Mouse (Mus musculus) gastrocnemius, adult 2 months (tissue): Measurements from ENCODE around the gene Cbx3. TPM values are rescaled to one million over a fixed set of nuclear protein-coding genes. Genes with fewer than 3 reads are reported as not detected.

Source experiments
- DNase-seq: peaks from one replicate; pipeline ENCODE4 v3.0.0; 2022
- H3K27ac ChIP-seq: fragments of 200-600 bp; 2 replicates; pipeline ENCODE4 v1.8.1; 2022; ENCODE audit warnings: mild to moderate bottlenecking
- H3K4me3 ChIP-seq: fragments of 200-600 bp; 2 replicates; pipeline ENCODE4 v1.8.1; 2022; ENCODE audit warnings: mild to moderate bottlenecking, moderate library complexity
- CTCF ChIP-seq: fragments of 200-600 bp; IDR thresholded peaks from 2 replicates; pipeline ENCODE4 v1.8.1; 2022; ENCODE audit warnings: antibody characterized with exemption, mild to moderate bottlenecking, moderate library complexity
- intact Hi-C: fragments of 180-260 bp; cut with DNase I; formaldehyde crosslinking; loops from one replicate; pipeline ENCODE4 v1.15.1; 2025
- total RNA-seq, 2 experiments: library from RNA; stranded (reverse); gene quantifications; 2 replicates each; pipeline ENCODE4 v1.2.3; 2021

The Cbx3 gene
- total RNA-seq, 2 experiments from 2014 or later, result 38.6 to 51.1 TPM

DNA sequence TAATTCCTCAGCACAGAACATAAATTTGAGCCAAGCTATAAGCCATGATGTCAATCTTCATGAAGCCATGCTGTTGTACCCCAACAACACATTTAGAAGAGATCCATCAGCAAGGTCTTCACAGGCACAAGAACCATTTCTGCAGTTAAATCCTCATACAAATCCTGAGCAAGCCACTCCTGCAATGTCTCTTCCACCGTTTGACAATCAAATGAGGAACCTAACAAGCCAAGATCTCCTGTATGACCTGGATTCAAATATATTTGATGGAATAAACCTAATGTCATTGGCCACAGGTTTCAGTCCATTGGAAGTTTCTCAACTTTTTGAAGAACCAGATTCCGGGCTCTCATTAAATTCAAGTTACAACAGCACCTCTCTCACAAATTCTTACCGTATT is 12.9 kb upstream of the Cbx3 start:
- TF ChIP-seq CTCF, result no peak
- intact Hi-C loops, result no loop called here
- H3K27ac ChIP-seq, result no peak overlapping the region
- no peak for DNase-seq
- H3K4me3 ChIP-seq, result no peak overlapping the region

DNA sequence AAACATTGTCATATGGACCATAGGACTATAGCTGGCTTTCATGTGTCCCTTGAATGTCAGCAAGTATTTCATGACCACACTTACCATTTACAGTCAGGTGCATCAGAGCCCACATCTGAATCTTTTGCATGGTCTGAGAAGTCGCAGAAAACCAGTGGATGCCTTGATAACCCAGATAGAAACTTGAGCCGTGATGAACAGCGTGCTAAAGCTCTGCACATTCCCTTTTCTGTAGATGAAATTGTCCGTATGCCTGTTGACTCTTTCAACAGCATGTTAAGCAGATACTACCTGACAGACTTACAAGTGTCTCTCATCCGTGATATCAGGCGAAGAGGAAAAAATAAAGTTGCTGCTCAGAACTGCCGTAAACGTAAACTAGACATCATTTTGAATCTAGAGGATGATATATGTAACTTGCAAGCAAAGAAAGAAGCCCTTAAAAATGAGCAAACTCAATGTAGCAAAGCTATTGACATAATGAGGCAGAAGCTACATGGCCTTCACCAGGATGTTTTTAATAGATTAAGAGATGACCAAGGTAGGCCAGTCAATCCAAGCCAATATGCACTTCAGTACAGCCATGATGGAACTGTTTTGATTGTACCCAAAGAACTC is 12.3 kb upstream of the Cbx3 start:
- H3K27ac ChIP-seq, result no peak overlapping the region
- no peak overlapping the region for H3K4me3 ChIP-seq
- intact Hi-C loops, result no loop called here
- TF ChIP-seq CTCF, result no peak
- no peak for DNase-seq

DNA sequence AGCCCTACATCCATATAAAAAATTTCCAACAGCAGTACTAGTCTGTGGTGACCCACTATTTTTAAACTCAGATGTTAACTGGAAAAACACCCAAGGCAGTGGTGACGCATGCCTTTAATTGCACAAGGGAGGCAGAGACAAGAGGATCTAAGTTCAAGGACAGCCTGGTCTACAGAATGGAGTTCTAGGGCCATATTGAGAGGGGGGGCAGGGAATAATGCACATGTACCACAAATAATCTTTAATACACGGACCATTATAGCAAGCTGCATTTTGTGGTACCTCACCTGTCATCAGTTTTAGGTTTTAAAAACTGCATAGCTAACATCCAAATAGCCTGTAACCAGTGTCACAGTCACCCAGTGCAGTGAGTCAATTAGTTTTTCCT is 11.2 kb upstream of the Cbx3 start:
- TF ChIP-seq CTCF, result no peak
- intact Hi-C loops, result no loop called here
- Histone ChIP-seq H3K27ac (no peak overlapping the region), H3K4me3 (no peak overlapping the region)
- no peak for DNase-seq

DNA sequence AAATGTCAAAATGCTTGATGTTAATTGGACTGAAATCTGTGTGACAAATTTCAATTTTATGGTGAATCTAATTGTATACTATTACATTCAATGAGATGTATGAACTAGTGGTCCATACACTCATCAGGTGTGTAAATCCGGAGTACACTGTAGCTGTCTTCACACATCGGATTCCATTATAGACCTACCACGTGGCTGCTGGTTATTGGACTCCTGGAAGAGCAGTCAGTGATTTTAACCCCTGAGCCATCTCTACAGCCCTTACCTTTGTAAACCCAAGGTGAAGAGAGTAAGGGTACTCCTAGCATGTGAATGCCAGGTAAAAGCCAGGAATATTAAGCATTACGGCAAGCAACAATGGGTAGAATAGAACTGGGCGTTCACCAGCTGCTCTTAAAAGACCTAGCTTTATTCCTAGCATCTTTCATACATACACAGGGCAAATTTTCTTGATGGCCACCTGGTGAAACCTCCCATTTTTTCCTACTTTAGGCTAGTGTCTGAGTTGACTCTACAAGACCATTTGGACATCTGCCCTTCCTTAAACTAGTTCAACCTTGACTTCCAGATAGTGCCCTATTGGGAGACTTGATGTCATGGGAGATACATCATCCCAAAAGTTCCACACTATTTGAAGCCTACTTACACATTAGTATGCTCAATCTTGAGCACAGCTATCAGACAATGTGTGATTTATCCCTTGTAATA is 10.7 kb upstream of the Cbx3 start:
- DNase-seq, result no peak
- intact Hi-C loops, result no loop called here
- no peak for TF ChIP-seq CTCF
- Histone ChIP-seq H3K4me3 (no peak overlapping the region), H3K27ac (no peak overlapping the region)

DNA sequence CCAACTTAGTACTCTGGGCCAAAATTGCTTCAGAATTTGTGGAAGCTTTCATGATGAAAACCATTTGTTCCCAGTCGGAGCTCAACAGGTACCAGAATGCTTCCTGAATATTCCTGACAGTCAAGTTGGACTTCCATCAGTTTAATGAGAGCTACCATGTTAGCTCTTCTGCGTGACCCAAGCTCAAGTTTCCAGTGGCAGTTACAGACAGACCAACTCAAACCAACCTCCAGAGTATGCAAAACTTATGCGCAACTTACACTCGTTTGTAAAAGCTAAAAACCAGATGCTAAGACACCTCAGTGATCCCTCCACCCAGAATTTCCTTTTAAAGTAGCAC is 10.2 kb upstream of the Cbx3 start:
- no peak for TF ChIP-seq CTCF
- DNase-seq, result no peak
- intact Hi-C loops, result no loop called here
- Histone ChIP-seq H3K4me3 (no peak overlapping the region), H3K27ac (no peak overlapping the region)

DNA sequence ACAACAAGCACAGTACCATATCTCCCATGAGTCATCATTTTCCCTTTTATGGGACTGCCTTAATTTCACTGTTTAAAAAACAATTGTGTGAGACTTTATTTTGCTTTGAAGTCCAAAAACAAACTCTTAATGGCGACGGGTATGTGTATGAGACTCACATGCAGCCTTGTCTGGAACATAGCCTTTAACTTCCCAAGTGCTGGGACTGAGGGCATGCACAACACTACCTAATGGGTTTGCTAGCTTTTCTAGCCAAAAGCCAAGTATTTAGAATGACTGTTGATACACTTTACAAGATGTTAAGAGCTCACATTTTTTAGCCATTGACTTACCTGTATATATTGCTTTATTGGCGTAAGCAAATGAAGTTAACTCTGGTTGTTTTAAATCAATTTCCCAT is 9.8 kb upstream of the Cbx3 start:
- no peak for DNase-seq
- intact Hi-C loops, result no loop called here
- Histone ChIP-seq H3K4me3 (no peak overlapping the region), H3K27ac (no peak overlapping the region)
- TF ChIP-seq CTCF, result no peak

DNA sequence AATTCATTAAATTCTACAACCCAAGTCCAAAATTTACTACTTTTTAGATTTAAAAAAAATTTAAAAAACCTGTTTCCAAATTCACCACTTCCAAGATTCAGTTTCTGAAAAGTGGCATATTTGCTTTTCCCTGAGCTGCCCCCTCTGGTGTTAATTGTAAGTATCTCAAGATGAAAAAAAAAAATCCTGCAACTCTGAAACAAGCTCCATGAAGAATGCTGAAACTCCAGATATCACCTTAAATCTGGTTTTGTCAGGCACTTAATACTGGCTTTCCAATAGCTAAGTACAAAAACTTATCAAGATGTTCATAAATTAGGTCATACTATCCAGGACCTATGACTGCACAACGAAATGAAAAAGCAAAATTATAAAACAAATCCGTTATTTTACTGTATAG is 2.5 kb upstream of the Cbx3 start:
- no peak for DNase-seq
- intact Hi-C loops, result no loop called here
- peak overlapping the region; percentile 99 for H3K27ac ChIP-seq
- peak; percentile 53 for TF ChIP-seq CTCF
- H3K4me3 ChIP-seq, result peak overlapping the region; percentile 81

DNA sequence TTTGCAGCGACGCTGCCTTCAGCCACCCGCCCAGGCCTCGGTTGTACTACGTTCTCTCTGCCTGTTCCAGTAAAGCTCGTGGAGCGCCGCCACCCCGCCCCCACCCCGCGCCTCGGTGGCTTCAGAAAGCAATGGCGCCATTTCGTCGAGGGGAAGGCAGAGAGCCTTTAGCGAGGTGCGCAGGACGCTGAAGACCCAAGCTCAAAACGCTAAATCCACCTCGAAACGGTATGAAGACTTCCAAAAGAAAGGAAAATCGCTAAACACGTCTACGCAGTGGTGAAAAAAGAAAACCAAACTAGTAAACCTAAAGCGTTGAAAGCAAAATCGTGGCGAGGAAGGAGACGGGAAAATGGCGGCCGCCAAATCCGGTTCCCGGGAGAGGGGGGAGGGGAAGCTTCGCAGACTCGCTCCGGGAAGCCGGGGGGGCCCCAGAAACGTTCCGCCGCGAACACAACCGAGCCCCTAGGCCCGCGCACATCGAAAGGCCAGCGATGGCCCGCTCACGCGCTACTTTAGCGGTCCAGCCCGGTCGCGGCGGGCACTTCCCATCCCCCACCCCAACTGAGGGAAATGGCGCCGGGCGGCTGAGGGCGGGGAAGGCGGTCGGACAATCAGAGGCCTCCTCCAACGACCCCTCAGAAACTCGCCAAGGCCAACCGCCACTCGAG is 1.1 kb upstream of the Cbx3 start:
- peak; percentile 81 for DNase-seq
- peak overlapping the region; percentile 81 for H3K4me3 ChIP-seq
- intact Hi-C loops, result no loop called here
- H3K27ac ChIP-seq, result peak overlapping the region; percentile 99
- no peak for TF ChIP-seq CTCF

DNA sequence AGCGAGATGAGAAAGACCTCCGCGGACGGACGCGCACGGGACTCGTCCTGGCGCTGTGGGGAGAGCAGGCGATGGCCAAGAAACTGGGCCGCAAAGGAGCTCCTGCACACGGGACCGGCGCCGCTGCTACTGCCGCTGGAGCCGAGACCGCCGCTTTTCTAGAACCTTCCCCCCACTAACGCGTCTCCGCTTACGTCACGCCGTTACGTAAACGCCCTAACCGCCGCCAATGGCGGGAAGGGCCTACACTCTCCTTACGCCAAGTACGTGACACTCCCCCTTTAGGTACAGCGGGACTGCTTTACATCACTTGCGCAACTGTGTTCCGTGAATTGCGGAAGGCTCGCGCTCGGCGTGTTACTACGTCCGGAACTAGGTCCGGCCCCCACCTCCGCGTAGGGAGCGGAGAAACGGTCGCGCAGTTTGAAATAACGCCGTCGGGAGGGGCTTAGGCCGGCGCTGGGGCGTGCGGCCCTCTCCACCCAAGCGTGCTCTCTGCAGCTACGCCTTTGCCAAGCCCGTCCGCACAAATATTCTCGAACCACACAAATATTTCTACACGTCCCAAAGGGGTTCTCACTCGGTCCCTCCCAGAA is 347 bp upstream of the Cbx3 start, which contains the start of gene Hnrnpa2b1:
Gene Hnrnpa2b1 (minus strand): TSS at position 180 of the 596 bp plus-strand sequence.
- Histone ChIP-seq H3K4me3 (peak within 1 kb of the TSS; percentile 81), H3K27ac (peak within 1 kb of the TSS; percentile 99)
- peak; percentile 98 for DNase-seq
- intact Hi-C loops, result loop anchor here (5.0 kb wide), 1 partner anchor 752 kb away; the partner anchor contains the start of gene Hoxa7
- TF ChIP-seq CTCF, result no peak

DNA sequence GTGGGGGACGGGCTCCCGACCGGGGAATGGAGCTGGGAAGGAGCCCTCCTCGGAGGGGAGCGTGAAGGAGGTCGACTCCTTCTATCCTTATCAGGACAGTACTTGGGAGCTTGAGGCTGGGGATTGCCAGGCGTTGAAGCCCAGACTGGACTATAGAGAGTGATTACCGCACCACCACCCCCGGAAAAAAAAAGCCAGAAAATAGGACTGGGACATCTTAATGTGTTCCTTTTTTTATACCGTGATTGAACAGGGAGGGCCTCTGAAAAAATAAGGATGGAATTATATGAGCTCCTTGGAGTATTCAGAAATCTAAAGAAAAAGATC is 982 bp downstream of the Cbx3 start:
- intact Hi-C loops, result loop anchor here (5.0 kb wide), 1 partner anchor 751 kb away; the partner anchor contains the start of gene Hoxa7
- DNase-seq, result no peak
- no peak for TF ChIP-seq CTCF
- Histone ChIP-seq H3K27ac (peak overlapping the region; percentile 99), H3K4me3 (peak overlapping the region; percentile 81)

DNA sequence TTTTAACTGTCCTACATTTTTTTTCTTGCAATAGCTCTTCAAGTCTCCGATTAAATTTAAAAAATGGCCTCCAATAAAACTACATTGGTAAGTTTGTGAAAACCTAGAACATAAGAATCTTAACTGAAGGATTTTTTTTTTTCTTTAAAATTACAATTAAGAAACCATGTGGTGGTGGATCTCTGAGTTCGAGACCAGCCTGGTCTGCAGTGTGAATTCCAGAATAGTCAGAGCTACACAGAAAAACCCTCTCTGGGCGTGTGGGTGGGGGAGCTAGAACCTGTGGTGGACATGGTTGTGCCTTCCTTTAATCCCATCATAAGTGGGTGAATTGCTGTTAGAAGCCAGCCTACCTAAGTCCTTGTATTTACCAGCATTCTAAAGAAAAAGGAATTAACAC is 1.6 kb downstream of the Cbx3 start:
- TF ChIP-seq CTCF, result no peak
- intact Hi-C loops, result loop anchor here (5.0 kb wide), 1 partner anchor 751 kb away; the partner anchor contains the start of gene Hoxa7
- Histone ChIP-seq H3K4me3 (peak overlapping the region; percentile 81), H3K27ac (peak overlapping the region; percentile 99; the same call in 1 of the 2 replicates)
- no peak for DNase-seq

DNA sequence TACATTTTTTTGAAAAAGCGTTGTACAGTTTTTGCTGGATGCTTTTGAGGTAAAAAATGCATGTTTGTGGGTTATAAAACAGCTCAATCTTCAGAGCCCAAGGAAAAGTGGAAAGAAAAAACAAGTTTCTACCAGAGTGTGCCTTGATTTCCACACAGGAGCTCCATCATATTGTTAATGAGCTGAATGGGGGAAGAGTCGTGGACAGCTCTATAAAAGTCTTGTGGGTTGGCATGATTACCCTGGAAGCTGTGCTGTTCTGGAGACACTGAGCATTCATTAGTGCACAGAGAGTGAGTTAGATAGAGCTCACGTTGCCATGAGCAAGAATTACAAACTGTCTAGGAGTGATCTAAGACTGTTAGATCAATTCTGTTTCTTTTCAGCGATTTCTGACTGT is 2.1 kb downstream of the Cbx3 start:
- intact Hi-C loops, result loop anchor here (5.0 kb wide), 1 partner anchor 750 kb away; the partner anchor contains the start of gene Hoxa7
- peak overlapping the region; percentile 99; the same call in 1 of the 2 replicates for H3K27ac ChIP-seq
- TF ChIP-seq CTCF, result no peak
- no peak for DNase-seq
- peak overlapping the region; percentile 81 for H3K4me3 ChIP-seq

DNA sequence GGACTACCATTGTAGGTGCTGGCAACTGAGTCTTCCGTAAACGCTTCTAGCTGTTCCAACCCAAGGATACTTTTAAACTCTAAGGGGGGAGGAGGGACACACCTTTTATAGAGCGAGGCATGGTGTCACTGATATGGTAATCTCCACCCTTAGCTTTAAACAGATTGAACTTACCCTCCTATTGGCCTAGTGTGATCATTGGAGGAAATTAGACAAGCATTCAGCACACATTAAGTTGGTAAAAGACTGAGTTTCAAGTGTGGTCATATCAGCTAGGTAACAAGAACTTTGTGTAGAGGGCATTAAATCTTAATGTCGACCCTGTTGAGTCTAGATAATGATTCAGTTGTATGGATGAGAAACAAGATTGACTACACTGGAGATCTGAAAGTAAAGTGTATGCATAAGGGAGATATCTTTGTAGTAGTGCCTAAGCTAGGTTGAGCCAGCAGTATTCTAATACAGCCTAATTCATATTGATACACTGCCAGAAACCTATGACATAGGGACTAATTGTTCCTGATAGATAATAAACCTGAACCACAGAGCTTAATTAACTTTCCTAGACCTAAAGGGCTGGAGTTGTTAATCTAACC is 9.1 kb downstream of the Cbx3 start:
- no peak for DNase-seq
- TF ChIP-seq CTCF, result no peak
- H3K27ac ChIP-seq, result no peak overlapping the region
- intact Hi-C loops, result no loop called here
- no peak overlapping the region for H3K4me3 ChIP-seq
